Mouse (Mus musculus) lung, postnatal 14 days (tissue): ENCODE measurements around the gene N4bp3.
"Not testable (repeated sequence)": the region's sequence is repeated elsewhere in the genome, so short reads cannot be mapped to it uniquely, and the experiment has no call there.

ENCODE experiments used
- DNase-seq: peaks from one replicate; pipeline ENCODE4 v3.0.0; 2021

N4bp3 gene

GRCm38 (mm10) chr11:51650691-51651515 is at the start of gene N4bp3, which contains the start of gene D930048N14Rik:
Gene N4bp3 (minus strand): TSS chr11:51650842.
Gene D930048N14Rik (plus strand): TSS chr11:51650954.
- DNase-seq: peak; percentile 82

GRCm38 (mm10) chr11:51694984-51695383 is 44.3 kb upstream of the N4bp3 start:
- DNase-seq: no peak

GRCm38 (mm10) chr11:51690597-51690996 is 40.0 kb upstream of the N4bp3 start:
- not testable (repeated sequence) for DNase-seq

GRCm38 (mm10) chr11:51689343-51689742 is 38.7 kb upstream of the N4bp3 start:
- DNase-seq: no peak

GRCm38 (mm10) chr11:51688330-51689328 is 38.0 kb upstream of the N4bp3 start, which contains the start of gene 0610009B22Rik:
Gene 0610009B22Rik (minus strand): TSS chr11:51688874.
- peak; percentile 100 for DNase-seq

- no peak for DNase-seq
Observed at GRCm38 (mm10) chr11:51681976-51682374, 31.3 kb upstream of the N4bp3 start.

- peak; percentile 96 for DNase-seq
Observed at GRCm38 (mm10) chr11:51681324-51681975, 30.8 kb upstream of the N4bp3 start.

- DNase-seq: no peak
Observed at GRCm38 (mm10) chr11:51679466-51679865, 28.8 kb upstream of the N4bp3 start.

- no peak for DNase-seq
Observed at GRCm38 (mm10) chr11:51677737-51678418, 27.2 kb upstream of the N4bp3 start.

GRCm38 (mm10) chr11:51675386-51675785 is 24.7 kb upstream of the N4bp3 start:
- DNase-seq: no peak

GRCm38 (mm10) chr11:51673291-51673690 is 22.6 kb upstream of the N4bp3 start:
- no peak for DNase-seq

GRCm38 (mm10) chr11:51671376-51671775 is 20.7 kb upstream of the N4bp3 start:
- DNase-seq: no peak

- no peak for DNase-seq
Observed at GRCm38 (mm10) chr11:51670846-51671245, 20.2 kb upstream of the N4bp3 start.

- DNase-seq: not testable (repeated sequence)
Observed at GRCm38 (mm10) chr11:51664747-51665146, 14.1 kb upstream of the N4bp3 start.

GRCm38 (mm10) chr11:51662632-51663031 is 12.0 kb upstream of the N4bp3 start:
- DNase-seq: no peak

- no peak for DNase-seq
Observed at GRCm38 (mm10) chr11:51661867-51662365, 11.3 kb upstream of the N4bp3 start.

- DNase-seq: no peak
Observed at GRCm38 (mm10) chr11:51658705-51659104, 8.1 kb upstream of the N4bp3 start.

- DNase-seq: no peak
Observed at GRCm38 (mm10) chr11:51658291-51658690, 7.6 kb upstream of the N4bp3 start.

- DNase-seq: no peak
Observed at GRCm38 (mm10) chr11:51656798-51657521, 6.3 kb upstream of the N4bp3 start.

GRCm38 (mm10) chr11:51654891-51655290 is 4.2 kb upstream of the N4bp3 start:
- no peak for DNase-seq

- DNase-seq: no peak
Observed at GRCm38 (mm10) chr11:51653736-51654135, 3.1 kb upstream of the N4bp3 start.
